In genomic region chr4:41463051-41463738, GRCm38 (mm10) we compare ENCODE assay signal across 8 mouse cellular contexts. TPM values are rescaled to one million over a fixed set of nuclear protein-coding genes. Genes with fewer than 3 reads are reported as not detected.
DNase-seq lines count a peak whose midpoint lies in the region; ATAC-seq and TF ChIP-seq lines count a peak whose summit lies in the region.
"Not testable (repeated sequence)": the region's sequence is repeated elsewhere in the genome, so short reads cannot be mapped to it uniquely, and the experiment has no call there.

No protein-coding gene starts in this region.

- H3K36me3 ChIP-seq in forebrain, embryonic 15.5 days; hindbrain, embryonic 13.5 days; kidney, postnatal 0 days (ENCODE audit: insufficient read depth, low read length); liver, postnatal 0 days (replicated peaks; ENCODE audit: insufficient read depth, low read length); thymus, adult 2 months (ENCODE audit: control insufficient read depth, insufficient read depth, low read length): not testable (repeated sequence)

- H3K27me3 ChIP-seq in forebrain, embryonic 15.5 days; hindbrain, embryonic 13.5 days; kidney, postnatal 0 days (ENCODE audit: insufficient read depth, low read length); liver, postnatal 0 days (ENCODE audit: insufficient read depth, low read length); thymus, adult 2 months (ENCODE audit: control insufficient read depth, insufficient read depth, low read length): not testable (repeated sequence)

- not testable (repeated sequence) for TF ChIP-seq EP300 in liver, postnatal 0 days (IDR thresholded peaks at IDR 0.05; ENCODE audit: low read depth)

- not testable (repeated sequence) for H3K27ac ChIP-seq in forebrain, embryonic 15.5 days (replicated peaks); hindbrain, embryonic 13.5 days; kidney, postnatal 0 days; thymus, adult 2 months (ENCODE audit: control insufficient read depth, insufficient read depth, low read length)
- H3K27ac ChIP-seq in liver, postnatal 0 days (ENCODE audit: low read depth): peak overlapping the region; percentile 91; the same call in 1 of the 2 replicates

- WGBS in forebrain, embryonic 15.5 days: 77% methylated on average over 3 of the region's 3 CpGs
- 86% methylated on average over 3 of the region's 3 CpGs for WGBS in hindbrain, embryonic 13.5 days
- WGBS in kidney, postnatal 0 days: 77% methylated on average over 3 of the region's 3 CpGs
- WGBS in liver, postnatal 0 days (ENCODE audit: insufficient replicate concordance): 22% methylated on average over 3 of the region's 3 CpGs
- WGBS in thymus, adult 2 months: 13% methylated on average over 3 of the region's 3 CpGs

- DNase-seq in 416B (ENCODE audit: low read depth): peak; percentile 64
- DNase-seq in c-Kit-negative CD71-positive TER-119-positive erythroid progenitor cells, embryonic 14.5 days (ENCODE audit: low read depth, low spot score): peak; percentile 17
- DNase-seq in kidney, postnatal 0 days (ENCODE audit: low spot score); liver, postnatal 0 days: not testable (repeated sequence)
- DNase-seq in naive thymus-derived CD4-positive, alpha-beta T cell, adult 2 months (ENCODE audit: low read depth): peak; percentile 13
- peak; percentile 26 for DNase-seq in thymus, adult 2 months

- not testable (repeated sequence) for H3K4me3 ChIP-seq in forebrain, embryonic 15.5 days; hindbrain, embryonic 13.5 days; kidney, postnatal 0 days (replicated peaks; ENCODE audit: low read depth, low read length); thymus, adult 2 months (ENCODE audit: control insufficient read depth, insufficient read depth, low read length)
- peak overlapping the region; percentile 94 for H3K4me3 ChIP-seq in liver, postnatal 0 days (ENCODE audit: low read depth, low read length)

- H3K4me2 ChIP-seq in forebrain, embryonic 15.5 days (replicated peaks): 0 out of 2 replicates have a peak overlapping the region, but pooled peaks have one; percentile 57
- H3K4me2 ChIP-seq in hindbrain, embryonic 13.5 days: peak overlapping the region; percentile 64
- peak overlapping the region; percentile 62; the same call in 1 of the 2 replicates for H3K4me2 ChIP-seq in kidney, postnatal 0 days (ENCODE audit: low read length)
- peak overlapping the region; percentile 86 for H3K4me2 ChIP-seq in liver, postnatal 0 days (ENCODE audit: low read depth, low read length)

- not testable (repeated sequence) for H3K9me3 ChIP-seq in forebrain, embryonic 15.5 days; hindbrain, embryonic 13.5 days; kidney, postnatal 0 days (replicated peaks; ENCODE audit: low read length); liver, postnatal 0 days (ENCODE audit: low read length)

- not testable (repeated sequence) for TF ChIP-seq POLR2A in thymus, adult 2 months (IDR thresholded peaks at IDR 0.05; ENCODE audit: control insufficient read depth, extremely low read depth, insufficient read depth, low read length, poor library complexity)

- ATAC-seq in forebrain, embryonic 15.5 days (replicated peaks); hindbrain, embryonic 13.5 days (ENCODE audit: low FRiP score); kidney, postnatal 0 days (replicated peaks; ENCODE audit: low FRiP score, low read depth); liver, postnatal 0 days: not testable (repeated sequence)

- TF ChIP-seq CTCF in kidney, postnatal 0 days (IDR thresholded peaks at IDR 0.05; ENCODE audit: low read depth); liver, postnatal 0 days (IDR thresholded peaks at IDR 0.05; ENCODE audit: low read depth); thymus, adult 2 months (IDR thresholded peaks at IDR 0.05; ENCODE audit: borderline replicate concordance, control insufficient read depth, extremely low read depth, insufficient read depth, low read length, poor library complexity): not testable (repeated sequence)

- peaks cover 17% of the 10 kb centered on the region for H3K4me1 ChIP-seq in forebrain, embryonic 15.5 days
- not testable (repeated sequence) for H3K4me1 ChIP-seq in hindbrain, embryonic 13.5 days (replicated peaks); kidney, postnatal 0 days (replicated peaks; ENCODE audit: insufficient read depth, low read length); thymus, adult 2 months (replicated peaks; ENCODE audit: control insufficient read depth, insufficient read depth, low read length)
- peaks cover 17% of the 10 kb centered on the region for H3K4me1 ChIP-seq in liver, postnatal 0 days (ENCODE audit: insufficient read depth)

- not testable (repeated sequence) for H3K9ac ChIP-seq in forebrain, embryonic 15.5 days (replicated peaks); kidney, postnatal 0 days (ENCODE audit: low read depth, low read length)
- peak overlapping the region; percentile 67; the same call in 1 of the 2 replicates for H3K9ac ChIP-seq in hindbrain, embryonic 13.5 days
- peak overlapping the region; percentile 85 for H3K9ac ChIP-seq in liver, postnatal 0 days (replicated peaks)

RNA-seq across cellular contexts. Expression of gene Kif24, which starts 1.5 kb away (rescaled TPM):
- 5.1 and 5.5 TPM in 2 replicates for polyA plus RNA-seq in forebrain, embryonic 15.5 days (2015; fragmentation: Nextera tagmentation; extraction: Ambion mirVana)
- polyA plus RNA-seq in hindbrain, embryonic 13.5 days (2015; fragmentation: Nextera tagmentation; extraction: Ambion mirVana): 4.6 and 5.1 TPM in 2 replicates
- polyA plus RNA-seq in kidney, postnatal 0 days (2015; fragmentation: Nextera tagmentation; extraction: Ambion mirVana): 2.0 and 2.4 TPM in 2 replicates
- polyA plus RNA-seq in liver, postnatal 0 days (2015; fragmentation: Nextera tagmentation; extraction: Ambion mirVana): 2.4 and 2.5 TPM in 2 replicates
- 5.6 and 9.1 TPM in 2 replicates for polyA plus RNA-seq in thymus, adult 2 months (2012; rRNA removed)

RNA-seq across cellular contexts. Expression of gene Nudt2, which starts 1.8 kb away (rescaled TPM):
- 66.8 and 69.5 TPM in 2 replicates for polyA plus RNA-seq in forebrain, embryonic 15.5 days (2015; fragmentation: Nextera tagmentation; extraction: Ambion mirVana)
- 58.0 and 60.4 TPM in 2 replicates for polyA plus RNA-seq in hindbrain, embryonic 13.5 days (2015; fragmentation: Nextera tagmentation; extraction: Ambion mirVana)
- 57.2 and 61.7 TPM in 2 replicates for polyA plus RNA-seq in kidney, postnatal 0 days (2015; fragmentation: Nextera tagmentation; extraction: Ambion mirVana)
- 13.6 and 14.4 TPM in 2 replicates for polyA plus RNA-seq in liver, postnatal 0 days (2015; fragmentation: Nextera tagmentation; extraction: Ambion mirVana)
- 6.1 and 6.6 TPM in 2 replicates for polyA plus RNA-seq in thymus, adult 2 months (2012; rRNA removed)

RNA-seq across cellular contexts. Expression of gene AI464131, which starts 39.7 kb away (rescaled TPM):
- 2.8 and 3.1 TPM in 2 replicates for polyA plus RNA-seq in forebrain, embryonic 15.5 days (2015; fragmentation: Nextera tagmentation; extraction: Ambion mirVana)
- 7.0 TPM in 2 replicates for polyA plus RNA-seq in hindbrain, embryonic 13.5 days (2015; fragmentation: Nextera tagmentation; extraction: Ambion mirVana)
- polyA plus RNA-seq in kidney, postnatal 0 days (2015; fragmentation: Nextera tagmentation; extraction: Ambion mirVana): 5.3 and 6.1 TPM in 2 replicates
- polyA plus RNA-seq in liver, postnatal 0 days (2015; fragmentation: Nextera tagmentation; extraction: Ambion mirVana): 1.8 and 2.0 TPM in 2 replicates
- 2.1 and 2.6 TPM in 2 replicates for polyA plus RNA-seq in thymus, adult 2 months (2012; rRNA removed)

RNA-seq across cellular contexts. Expression of gene 1110017D15Rik, which starts 53.9 kb away (rescaled TPM):
- 9.4 and 15.7 TPM in 2 replicates for polyA plus RNA-seq in forebrain, embryonic 15.5 days (2015; fragmentation: Nextera tagmentation; extraction: Ambion mirVana)
- 9.8 and 17.9 TPM in 2 replicates for polyA plus RNA-seq in hindbrain, embryonic 13.5 days (2015; fragmentation: Nextera tagmentation; extraction: Ambion mirVana)
- polyA plus RNA-seq in kidney, postnatal 0 days (2015; fragmentation: Nextera tagmentation; extraction: Ambion mirVana): 0.43 and 0.68 TPM in 2 replicates
- not detected in 2 replicates for polyA plus RNA-seq in liver, postnatal 0 days (2015; fragmentation: Nextera tagmentation; extraction: Ambion mirVana)
- 0.87 and 1.7 TPM in 2 replicates for polyA plus RNA-seq in thymus, adult 2 months (2012; rRNA removed)
